Mouse (Mus musculus): ENCODE results near the gene Etv6. TPM values are rescaled to one million over a fixed set of nuclear protein-coding genes. Genes with fewer than 3 reads are reported as not detected.
A peak's percentile ranks its signal among the peaks of the same experiment; 100 is the strongest.

The Etv6 gene
- polyA plus RNA-seq, 1 experiment = 1.1 TPM

DNA sequence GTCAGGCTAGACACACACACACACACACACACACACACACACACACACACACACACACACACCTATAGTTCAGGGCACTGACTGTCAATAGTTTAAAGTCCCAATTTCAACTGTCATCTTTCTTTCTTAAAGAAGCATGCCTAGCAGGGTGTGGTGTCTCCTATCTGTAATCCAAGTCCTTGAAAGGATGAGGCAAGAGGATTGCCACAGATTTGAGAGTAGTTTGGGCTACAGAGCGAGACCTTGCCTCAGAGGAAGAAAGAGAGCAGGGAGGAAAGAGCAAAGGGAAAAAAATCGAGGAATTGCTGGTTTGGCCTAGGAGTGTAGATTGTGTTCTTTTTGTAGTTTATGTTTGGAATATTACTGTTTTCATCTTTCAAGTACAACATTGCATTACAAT, 9.2 kb upstream of the Etv6 start:
- no peaks in the 10 kb centered on the region for H3K27me3 ChIP-seq (ENCODE audit: control insufficient read depth)
- no peaks in the 10 kb centered on the region for H3K9me3 ChIP-seq (ENCODE audit: control insufficient read depth, low read length)
- TF ChIP-seq TAL1 (IDR thresholded peaks at IDR 0.05; ENCODE audit: low read length) = no peak
- TF ChIP-seq GATA1 (IDR thresholded peaks at IDR 0.05; ENCODE audit: low read length) = no peak
- H3K4me1 ChIP-seq (ENCODE audit: control insufficient read depth) = no peaks in the 10 kb centered on the region
- no peaks in the 10 kb centered on the region for H3K36me3 ChIP-seq (ENCODE audit: control insufficient read depth)
- no peak overlapping the region for H3K4me3 ChIP-seq (replicated peaks)

DNA sequence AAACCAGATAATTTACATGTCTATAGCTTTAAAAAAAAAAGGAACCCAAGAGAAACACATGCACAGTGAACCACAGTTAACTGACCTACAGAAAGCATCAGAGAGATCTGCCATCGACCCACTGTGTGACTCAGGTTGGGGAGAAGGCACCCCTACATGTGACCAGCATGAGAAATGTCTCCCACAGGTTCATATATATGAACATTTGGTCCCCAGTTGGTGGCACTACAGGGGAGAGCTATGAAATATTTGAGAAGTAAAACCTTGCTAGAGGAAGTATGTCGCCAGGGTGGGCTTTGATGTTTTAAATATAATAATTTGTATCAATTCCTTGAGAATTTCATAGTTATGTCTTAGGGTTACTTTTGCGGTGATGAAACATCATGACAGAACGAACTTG, 8.5 kb upstream of the Etv6 start:
- no peaks in the 10 kb centered on the region for H3K36me3 ChIP-seq (ENCODE audit: control insufficient read depth)
- TF ChIP-seq TAL1 (IDR thresholded peaks at IDR 0.05; ENCODE audit: low read length) (no peak), GATA1 (IDR thresholded peaks at IDR 0.05; ENCODE audit: low read length) (no peak)
- no peaks in the 10 kb centered on the region for H3K27me3 ChIP-seq (ENCODE audit: control insufficient read depth)
- no peak overlapping the region for H3K4me3 ChIP-seq (replicated peaks)
- H3K4me1 ChIP-seq (ENCODE audit: control insufficient read depth) = no peaks in the 10 kb centered on the region
- no peaks in the 10 kb centered on the region for H3K9me3 ChIP-seq (ENCODE audit: control insufficient read depth, low read length)

DNA sequence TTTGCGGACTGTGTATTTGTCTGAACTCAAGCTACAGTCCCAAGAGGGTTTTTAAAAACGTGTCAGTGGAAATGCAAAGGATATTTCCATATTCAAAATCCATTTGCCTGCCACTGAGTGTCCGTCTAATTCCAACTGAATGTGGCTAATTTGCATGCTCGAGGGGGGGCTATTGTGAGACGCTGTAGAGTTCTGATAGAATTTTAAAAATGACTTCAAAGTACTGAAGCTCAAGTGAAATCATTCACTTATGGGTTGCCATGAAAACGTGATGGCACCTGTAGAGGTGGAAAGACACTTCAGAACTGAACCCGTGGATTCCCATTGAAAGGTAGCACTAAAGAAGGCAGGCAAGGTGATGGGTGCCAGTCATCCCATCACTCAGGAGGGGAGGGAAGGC, 3.0 kb upstream of the Etv6 start:
- H3K4me1 ChIP-seq (ENCODE audit: control insufficient read depth) = peaks cover 25% of the 10 kb centered on the region
- TF ChIP-seq GATA1 (IDR thresholded peaks at IDR 0.05; ENCODE audit: low read length) = no peak
- TF ChIP-seq TAL1 (IDR thresholded peaks at IDR 0.05; ENCODE audit: low read length) = no peak
- no peaks in the 10 kb centered on the region for H3K36me3 ChIP-seq (ENCODE audit: control insufficient read depth)
- peaks cover 23% of the 10 kb centered on the region for H3K27me3 ChIP-seq (ENCODE audit: control insufficient read depth)
- no peaks in the 10 kb centered on the region for H3K9me3 ChIP-seq (ENCODE audit: control insufficient read depth, low read length)
- H3K4me3 ChIP-seq (replicated peaks) = no peak overlapping the region

DNA sequence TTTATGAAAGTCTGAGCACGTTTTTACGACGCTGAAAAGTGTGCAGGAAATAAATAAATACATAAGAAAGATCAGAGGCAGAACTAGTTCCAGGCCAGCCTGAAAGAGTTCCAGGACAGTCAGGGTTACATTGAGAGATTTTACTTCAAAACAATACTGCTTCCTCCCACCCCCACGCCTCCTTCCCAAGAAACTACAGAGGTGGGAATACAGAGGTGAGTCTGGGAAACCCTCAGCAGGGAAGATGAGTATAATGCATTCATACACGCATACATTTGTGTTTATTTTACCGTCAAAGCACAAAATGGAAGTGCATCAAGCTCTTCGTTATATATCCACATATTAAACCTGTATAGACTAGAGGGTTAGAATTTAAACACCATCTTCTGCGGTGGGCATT, 1.1 kb upstream of the Etv6 start:
- Histone ChIP-seq H3K27me3 (ENCODE audit: control insufficient read depth) (peaks cover 23% of the 10 kb centered on the region), H3K4me1 (ENCODE audit: control insufficient read depth) (peaks cover 35% of the 10 kb centered on the region), H3K36me3 (ENCODE audit: control insufficient read depth) (no peaks in the 10 kb centered on the region), H3K9me3 (ENCODE audit: control insufficient read depth, low read length) (no peaks in the 10 kb centered on the region), H3K4me3 (replicated peaks) (peak overlapping the region; percentile 76)
- no peak for TF ChIP-seq TAL1 (IDR thresholded peaks at IDR 0.05; ENCODE audit: low read length)
- no peak for TF ChIP-seq GATA1 (IDR thresholded peaks at IDR 0.05; ENCODE audit: low read length)

DNA sequence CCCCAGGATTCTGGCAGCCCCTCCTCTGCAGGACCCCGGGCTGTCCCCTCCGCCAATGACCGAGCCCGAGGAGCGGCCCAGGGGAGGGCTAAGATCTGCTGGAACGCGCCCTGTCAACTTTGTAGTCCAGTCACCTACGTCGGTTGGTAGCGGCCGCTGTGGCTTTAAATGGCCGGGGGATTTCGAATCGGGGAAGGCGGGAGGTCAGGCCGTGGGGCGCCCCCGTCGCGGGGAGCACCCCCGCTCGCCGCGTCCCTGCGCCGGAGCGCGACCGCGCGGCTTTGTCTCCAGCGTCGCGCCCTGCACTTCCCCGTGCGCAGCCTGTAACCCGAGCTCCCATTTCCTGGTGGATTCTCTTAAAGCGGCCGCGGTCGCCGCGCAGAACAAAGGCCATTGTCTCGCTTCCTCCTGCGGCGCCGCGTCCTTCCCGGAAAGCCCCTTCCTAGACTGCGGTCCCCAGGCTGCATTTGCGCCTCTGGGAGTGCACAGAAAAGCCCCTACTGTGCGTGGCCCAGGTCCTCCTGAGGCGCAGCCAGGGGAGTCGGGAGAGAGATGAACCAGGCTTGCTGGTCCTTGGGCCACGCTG, 503 bp upstream of the Etv6 start:
- Histone ChIP-seq H3K9me3 (ENCODE audit: control insufficient read depth, low read length) (no peaks in the 10 kb centered on the region), H3K4me1 (ENCODE audit: control insufficient read depth) (peaks cover 35% of the 10 kb centered on the region), H3K4me3 (replicated peaks) (peak overlapping the region; percentile 76), H3K36me3 (ENCODE audit: control insufficient read depth) (no peaks in the 10 kb centered on the region), H3K27me3 (ENCODE audit: control insufficient read depth) (peaks cover 23% of the 10 kb centered on the region)
- TF ChIP-seq TAL1 (IDR thresholded peaks at IDR 0.05; ENCODE audit: low read length) (no peak), GATA1 (IDR thresholded peaks at IDR 0.05; ENCODE audit: low read length) (no peak)

DNA sequence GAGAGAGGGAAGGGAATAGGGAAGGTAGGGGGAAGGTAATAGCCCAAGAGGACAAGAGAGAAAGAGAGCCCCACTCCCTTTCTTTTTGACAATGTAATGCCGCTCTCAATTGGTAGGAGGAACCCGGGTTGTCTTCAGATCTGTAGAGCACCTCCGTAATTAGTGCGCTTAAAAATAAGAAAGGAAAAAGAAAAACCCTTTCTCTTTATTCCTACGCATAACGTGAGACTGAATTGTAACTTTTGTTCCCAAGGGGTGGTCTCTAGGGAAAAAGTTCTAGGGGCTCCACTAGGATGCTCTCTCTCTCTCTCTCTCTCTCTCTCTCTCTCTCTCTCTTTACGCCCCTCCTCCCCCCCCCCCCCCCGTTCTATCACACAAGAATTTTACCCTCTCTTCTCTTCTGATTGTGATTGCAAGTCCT, 1.0 kb downstream of the Etv6 start:
- H3K36me3 ChIP-seq (ENCODE audit: control insufficient read depth) = no peaks in the 10 kb centered on the region
- H3K4me3 ChIP-seq (replicated peaks) = peak overlapping the region; percentile 76
- H3K4me1 ChIP-seq (ENCODE audit: control insufficient read depth) = peaks cover 35% of the 10 kb centered on the region
- peaks cover 23% of the 10 kb centered on the region for H3K27me3 ChIP-seq (ENCODE audit: control insufficient read depth)
- TF ChIP-seq GATA1 (IDR thresholded peaks at IDR 0.05; ENCODE audit: low read length) (no peak), TAL1 (IDR thresholded peaks at IDR 0.05; ENCODE audit: low read length) (no peak)
- H3K9me3 ChIP-seq (ENCODE audit: control insufficient read depth, low read length) = no peaks in the 10 kb centered on the region

DNA sequence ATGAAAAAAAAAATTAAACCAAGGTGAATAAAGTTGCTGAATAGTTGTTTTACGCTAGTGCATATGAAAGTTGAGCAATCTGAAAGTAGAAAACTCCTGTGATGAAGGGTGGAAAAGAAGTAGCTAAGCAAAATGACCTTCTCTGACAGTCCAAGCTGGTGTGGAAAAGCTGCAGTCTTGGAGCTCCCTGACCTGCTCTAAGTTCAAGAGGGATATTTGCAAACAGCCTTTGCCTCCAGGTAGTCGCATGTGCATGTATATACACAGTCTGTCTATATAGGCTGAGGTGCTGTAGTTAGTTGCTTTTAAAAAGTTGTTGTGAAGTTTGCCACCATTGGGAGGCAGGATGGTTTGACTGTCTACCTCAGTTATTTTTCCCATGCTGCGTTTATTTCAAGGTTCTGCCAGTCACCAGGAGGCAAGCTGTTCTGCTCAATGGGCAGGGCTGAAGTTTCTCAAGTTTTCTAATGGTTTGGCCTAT, 1.5 kb downstream of the Etv6 start:
- TF ChIP-seq TAL1 (IDR thresholded peaks at IDR 0.05; ENCODE audit: low read length) = no peak
- no peak for TF ChIP-seq GATA1 (IDR thresholded peaks at IDR 0.05; ENCODE audit: low read length)
- Histone ChIP-seq H3K4me3 (replicated peaks) (peak overlapping the region; percentile 76), H3K27me3 (ENCODE audit: control insufficient read depth) (peaks cover 23% of the 10 kb centered on the region), H3K4me1 (ENCODE audit: control insufficient read depth) (peaks cover 35% of the 10 kb centered on the region), H3K36me3 (ENCODE audit: control insufficient read depth) (no peaks in the 10 kb centered on the region), H3K9me3 (ENCODE audit: control insufficient read depth, low read length) (no peaks in the 10 kb centered on the region)

DNA sequence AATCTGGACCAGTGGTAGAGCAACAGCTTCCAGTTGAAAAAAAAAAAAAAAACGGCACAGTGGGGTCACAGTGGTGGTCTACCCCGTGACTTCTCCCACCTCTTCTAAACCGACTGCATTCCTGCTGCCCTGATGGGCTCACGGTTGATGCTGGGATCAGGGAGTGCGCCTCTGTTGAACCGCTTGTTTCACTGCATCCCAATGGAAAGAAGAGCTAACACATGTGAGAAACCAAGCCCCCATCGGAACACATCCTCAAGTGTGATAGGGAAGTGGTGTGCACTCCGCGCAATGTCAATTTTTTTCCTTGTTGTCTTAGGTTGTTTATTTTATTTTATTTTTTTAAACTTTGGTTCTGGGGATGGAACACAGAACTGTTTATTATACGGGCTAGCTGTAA, 2.5 kb downstream of the Etv6 start:
- Histone ChIP-seq H3K36me3 (ENCODE audit: control insufficient read depth) (no peaks in the 10 kb centered on the region), H3K4me3 (replicated peaks) (no peak overlapping the region), H3K27me3 (ENCODE audit: control insufficient read depth) (peaks cover 23% of the 10 kb centered on the region), H3K4me1 (ENCODE audit: control insufficient read depth) (peaks cover 35% of the 10 kb centered on the region), H3K9me3 (ENCODE audit: control insufficient read depth, low read length) (no peaks in the 10 kb centered on the region)
- no peak for TF ChIP-seq TAL1 (IDR thresholded peaks at IDR 0.05; ENCODE audit: low read length)
- no peak for TF ChIP-seq GATA1 (IDR thresholded peaks at IDR 0.05; ENCODE audit: low read length)

DNA sequence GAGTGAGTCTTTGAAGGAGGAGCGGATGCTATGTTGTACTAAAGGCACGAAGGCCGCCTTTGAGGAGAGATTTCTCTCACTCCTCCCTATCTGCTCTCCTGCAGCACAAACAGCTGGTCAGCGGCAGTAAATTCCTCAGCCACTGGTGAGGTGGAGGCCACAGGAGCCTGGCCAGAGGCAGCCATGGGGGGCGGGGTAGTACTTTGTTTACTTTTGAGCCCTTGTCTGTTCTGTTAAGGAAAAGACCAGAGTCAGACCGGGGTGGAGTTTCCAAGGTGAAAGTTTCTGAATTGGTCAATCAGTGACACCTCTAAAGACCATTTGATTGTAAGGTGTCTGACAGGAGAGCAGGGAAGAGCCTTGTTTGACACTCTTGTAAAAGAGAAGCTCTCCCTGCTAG, 3.4 kb downstream of the Etv6 start:
- H3K27me3 ChIP-seq (ENCODE audit: control insufficient read depth) = peaks cover 18% of the 10 kb centered on the region
- H3K4me3 ChIP-seq (replicated peaks) = no peak overlapping the region
- H3K4me1 ChIP-seq (ENCODE audit: control insufficient read depth) = peaks cover 35% of the 10 kb centered on the region
- H3K36me3 ChIP-seq (ENCODE audit: control insufficient read depth) = no peaks in the 10 kb centered on the region
- no peak for TF ChIP-seq GATA1 (IDR thresholded peaks at IDR 0.05; ENCODE audit: low read length)
- no peak for TF ChIP-seq TAL1 (IDR thresholded peaks at IDR 0.05; ENCODE audit: low read length)
- H3K9me3 ChIP-seq (ENCODE audit: control insufficient read depth, low read length) = no peaks in the 10 kb centered on the region

DNA sequence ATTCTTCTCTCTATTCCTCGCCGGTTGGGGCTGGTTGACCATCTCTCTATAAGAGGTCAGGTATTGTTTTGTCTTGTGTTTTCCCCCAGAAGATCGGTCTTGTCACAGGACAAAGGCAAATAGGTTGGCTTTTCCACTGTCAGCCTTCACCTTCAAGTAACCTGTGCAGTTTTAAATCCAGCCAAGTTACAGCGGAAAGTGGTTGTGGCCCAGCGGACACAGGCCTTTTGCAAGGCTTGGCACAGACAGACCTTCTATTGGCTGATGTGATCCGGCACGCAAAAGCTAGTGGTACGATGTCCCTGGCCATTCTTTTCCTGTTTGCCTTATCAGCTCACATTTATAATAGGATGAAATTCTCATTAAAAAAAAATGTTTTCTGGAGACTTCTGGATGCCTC, 3.9 kb downstream of the Etv6 start:
- TF ChIP-seq GATA1 (IDR thresholded peaks at IDR 0.05; ENCODE audit: low read length) (no peak), TAL1 (IDR thresholded peaks at IDR 0.05; ENCODE audit: low read length) (no peak)
- H3K4me1 ChIP-seq (ENCODE audit: control insufficient read depth) = peaks cover 35% of the 10 kb centered on the region
- H3K27me3 ChIP-seq (ENCODE audit: control insufficient read depth) = peaks cover 13% of the 10 kb centered on the region
- H3K4me3 ChIP-seq (replicated peaks) = no peak overlapping the region
- no peaks in the 10 kb centered on the region for H3K9me3 ChIP-seq (ENCODE audit: control insufficient read depth, low read length)
- no peaks in the 10 kb centered on the region for H3K36me3 ChIP-seq (ENCODE audit: control insufficient read depth)

Data from erythroblast, embryonic 14.5 days (primary cell).